Mouse (Mus musculus) MEL (cell line): Measurements from ENCODE around the gene Cenpn. TPM values are rescaled to one million over a fixed set of nuclear protein-coding genes. Genes with fewer than 3 reads are reported as not detected.

ENCODE experiments used
- DNase-seq: peaks from one replicate; pipeline ENCODE4 v3.0.0; 2011; ENCODE audit warnings: low read depth, low spot score
- H3K27ac ChIP-seq: 2 replicates; pipeline ENCODE4 v1.5.1; 2012; ENCODE audit warnings: low read depth, mild to moderate bottlenecking, control low read depth, low read length, moderate library complexity; ENCODE audit not compliant: control insufficient read depth
- H3K27me3 ChIP-seq, 2 experiments: fragments of 150-350 bp in 1 of 2; sonication (generic) in 1 of 2; 2 replicates each; pipeline ENCODE4 v1.6.1; 2012; ENCODE audit warnings: low read length in 2 of 2, mild to moderate bottlenecking in 2 of 2, improper control_type of control experiment in 1 of 2, moderate library complexity in 1 of 2; ENCODE audit not compliant: insufficient read depth in 2 of 2, control insufficient read depth in 1 of 2
- H3K36me3 ChIP-seq, 2 experiments: 2 replicates each; pipeline ENCODE4 v1.6.1; 2012 to 2014; ENCODE audit warnings: low read length in 2 of 2, improper control_type of control experiment in 1 of 2, inconsistent platforms in 1 of 2, mild to moderate bottlenecking in 1 of 2; ENCODE audit not compliant: insufficient read depth in 2 of 2, control insufficient read depth in 1 of 2
- H3K4me1 ChIP-seq, 2 experiments: fragments of 150-350 bp in 1 of 2; sonication (generic) in 1 of 2; 2 replicates each; pipeline ENCODE4 v1.6.1; 2012; ENCODE audit warnings: low read length in 2 of 2, improper control_type of control experiment in 1 of 2, mild to moderate bottlenecking in 1 of 2; ENCODE audit not compliant: insufficient read depth in 2 of 2, control insufficient read depth in 1 of 2
- H3K4me3 ChIP-seq, 2 experiments: fragments of 150-350 bp in 1 of 2; sonication (generic) in 1 of 2; 2 replicates each; pipeline ENCODE4 v1.5.1; 2012; ENCODE audit warnings: low read depth in 2 of 2, low read length in 2 of 2, mild to moderate bottlenecking in 2 of 2, moderate library complexity in 2 of 2, control low read depth in 1 of 2, improper control_type of control experiment in 1 of 2; ENCODE audit not compliant: control insufficient read depth in 1 of 2, insufficient read depth in 1 of 2
- H3K79me2 ChIP-seq: 2 replicates; pipeline ENCODE4 v1.6.1; 2012; ENCODE audit warnings: mild to moderate bottlenecking, low read length, moderate library complexity; ENCODE audit not compliant: control insufficient read depth, poor library complexity, insufficient read depth
- H3K9ac ChIP-seq: 2 replicates; pipeline ENCODE4 v1.6.1; 2012; ENCODE audit warnings: low read depth, mild to moderate bottlenecking, control low read depth, low read length, moderate library complexity; ENCODE audit not compliant: control insufficient read depth, poor library complexity, severe bottlenecking
- H3K9me3 ChIP-seq: fragments of 150-350 bp; sonication (generic); replicated peaks from 2 replicates; pipeline ENCODE4 v1.6.1; 2012; ENCODE audit warnings: mild to moderate bottlenecking, low read length, improper control_type of control experiment, moderate library complexity; ENCODE audit not compliant: insufficient read depth
- CHD2 ChIP-seq: IDR thresholded peaks from 2 replicates; pipeline ENCODE4 v1.6.1; 2011; ENCODE audit warnings: low read length, improper control_type of control experiment
- E2F4 ChIP-seq: IDR thresholded peaks from 2 replicates; pipeline ENCODE4 v1.6.1; 2011; ENCODE audit warnings: low read depth, low read length, improper control_type of control experiment, borderline replicate concordance
- EP300 ChIP-seq, 2 experiments: IDR thresholded peaks; 2 replicates each; pipeline ENCODE4 v1.6.1; 2011; ENCODE audit warnings: improper control_type of control experiment in 2 of 2, low read length in 2 of 2, low read depth in 1 of 2, mild to moderate bottlenecking in 1 of 2
- GABPA ChIP-seq: IDR thresholded peaks from 2 replicates; pipeline ENCODE4 v1.6.1; 2012; ENCODE audit warnings: low read depth, mild to moderate bottlenecking, inconsistent platforms, low read length, improper control_type of control experiment, moderate library complexity
- MAFK ChIP-seq: IDR thresholded peaks from 2 replicates; pipeline ENCODE4 v1.6.1; 2011; ENCODE audit warnings: low read depth, mild to moderate bottlenecking, low read length, improper control_type of control experiment, borderline replicate concordance
- MAZ ChIP-seq: IDR thresholded peaks from 2 replicates; pipeline ENCODE4 v1.6.1; 2012; ENCODE audit warnings: low read depth, mild to moderate bottlenecking, inconsistent platforms, low read length, improper control_type of control experiment
- MYB ChIP-seq: IDR thresholded peaks from 2 replicates; pipeline ENCODE4 v1.6.1; 2011; ENCODE audit warnings: mild to moderate bottlenecking, low read depth, low read length, improper control_type of control experiment
- NELFE ChIP-seq: IDR thresholded peaks from 2 replicates; pipeline ENCODE4 v1.6.1; 2011; ENCODE audit warnings: low read depth, low read length, improper control_type of control experiment
- NRF1 ChIP-seq: IDR thresholded peaks from 2 replicates; pipeline ENCODE4 v1.6.1; 2014; ENCODE audit warnings: low read depth, mild to moderate bottlenecking, inconsistent platforms, low read length, improper control_type of control experiment, moderate library complexity; ENCODE audit not compliant: poor library complexity, insufficient read depth, severe bottlenecking
- POLR2A ChIP-seq, 2 experiments: IDR thresholded peaks; 2 replicates each; pipeline ENCODE4 v1.6.1; 2011 to 2012; ENCODE audit warnings: low read length in 2 of 2, mild to moderate bottlenecking in 2 of 2, control low read depth in 1 of 2, improper control_type of control experiment in 1 of 2, low read depth in 1 of 2, moderate library complexity in 1 of 2; ENCODE audit not compliant: control insufficient read depth in 1 of 2, insufficient read depth in 1 of 2, poor library complexity in 1 of 2
- RAD21 ChIP-seq: IDR thresholded peaks from 2 replicates; pipeline ENCODE4 v1.6.1; 2011; ENCODE audit warnings: mild to moderate bottlenecking, low read depth, low read length, improper control_type of control experiment
- RCOR1 ChIP-seq: IDR thresholded peaks from 2 replicates; pipeline ENCODE4 v1.6.1; 2012; ENCODE audit warnings: low read depth, mild to moderate bottlenecking, inconsistent platforms, low read length, improper control_type of control experiment
- SIN3A ChIP-seq: IDR thresholded peaks from 2 replicates; pipeline ENCODE4 v1.6.1; 2012; ENCODE audit warnings: low read length, improper control_type of control experiment, inconsistent platforms
- TBP ChIP-seq: IDR thresholded peaks from 2 replicates; pipeline ENCODE4 v1.8.0; 2011; ENCODE audit warnings: low read depth, low read length, improper control_type of control experiment
- UBTF ChIP-seq: IDR thresholded peaks from 2 replicates; pipeline ENCODE4 v1.6.1; 2012; ENCODE audit warnings: low read depth, mild to moderate bottlenecking, inconsistent platforms, low read length, improper control_type of control experiment, moderate library complexity, borderline replicate concordance; ENCODE audit not compliant: insufficient read depth
- USF2 ChIP-seq, 2 experiments: IDR thresholded peaks; 2 replicates each; pipeline ENCODE4 v1.6.1; 2011 to 2012; ENCODE audit warnings: improper control_type of control experiment in 2 of 2, low read length in 2 of 2, borderline replicate concordance in 1 of 2, inconsistent platforms in 1 of 2, low read depth in 1 of 2, mild to moderate bottlenecking in 1 of 2; ENCODE audit not compliant: insufficient read depth in 1 of 2
- ZKSCAN1 ChIP-seq: IDR thresholded peaks from 2 replicates; pipeline ENCODE4 v1.6.1; 2012; ENCODE audit warnings: low read depth, mild to moderate bottlenecking, inconsistent platforms, low read length, improper control_type of control experiment, moderate library complexity
- ZMIZ1 ChIP-seq: IDR thresholded peaks from 2 replicates; pipeline ENCODE4 v1.6.1; 2012; ENCODE audit warnings: low read depth, mild to moderate bottlenecking, inconsistent platforms, low read length, improper control_type of control experiment, moderate library complexity
- ZNF384 ChIP-seq: IDR thresholded peaks from 2 replicates; pipeline ENCODE4 v1.6.1; 2012; ENCODE audit warnings: low read depth, mild to moderate bottlenecking, inconsistent platforms, low read length, improper control_type of control experiment
- polyA plus RNA-seq, 2 experiments: library from polyadenylated mRNA; stranded (reverse) in 1 of 2; unstranded in 1 of 2; fragments of >175 nt in 1 of 2; fragments of >200 nt in 1 of 2; gene quantifications; 2 replicates each; pipeline versions ENCODE4 v1.2.1 to v1.2.4; 2012; ENCODE audit warnings: low replicate concordance in 2 of 2, low read depth in 1 of 2; ENCODE audit not compliant: insufficient read length in 2 of 2, insufficient read depth in 1 of 2, missing spikeins in 1 of 2
- total RNA-seq: library from RNA; depleted of rRNA; stranded (reverse); fragments of 300-350 nt; gene quantifications from 2 replicates; pipeline ENCODE4 v1.2.3, GENCODE M21; 2012

Gene Cenpn
- total and polyA plus RNA-seq, 3 experiments: 41.8 to 59.5 TPM; not detected in 1

- Histone ChIP-seq H3K27me3 (no peaks in the 10 kb centered on the region), H3K9me3 (no peaks in the 10 kb centered on the region), H3K27ac (no peak overlapping the region), H3K4me1 (no peaks in the 10 kb centered on the region), H3K4me3 (no peak overlapping the region), H3K79me2 (no peaks in the 10 kb centered on the region), H3K9ac (no peak overlapping the region), H3K36me3 (peaks cover 0 to 2% of the 10 kb centered on the region in 2 experiments; a peak in 2 of 4 replicates)
- DNase-seq: no peak
- TF ChIP-seq ZKSCAN1: no peak
- TF ChIP-seq RCOR1: no peak
- no peak for TF ChIP-seq UBTF
- TF ChIP-seq MAFK: no peak
- TF ChIP-seq GABPA: no peak
- no peak for TF ChIP-seq POLR2A (IDR thresholded peaks at IDR 0.05; ENCODE audit: control insufficient read depth in 1 of 2, insufficient read depth in 1 of 2, low read depth in 1 of 2, low read length in 2 of 2, poor library complexity in 1 of 2)
Measured at GRCm38 (mm10) chr8:116891446-116891845, 30.1 kb upstream of the Cenpn start.

DNA sequence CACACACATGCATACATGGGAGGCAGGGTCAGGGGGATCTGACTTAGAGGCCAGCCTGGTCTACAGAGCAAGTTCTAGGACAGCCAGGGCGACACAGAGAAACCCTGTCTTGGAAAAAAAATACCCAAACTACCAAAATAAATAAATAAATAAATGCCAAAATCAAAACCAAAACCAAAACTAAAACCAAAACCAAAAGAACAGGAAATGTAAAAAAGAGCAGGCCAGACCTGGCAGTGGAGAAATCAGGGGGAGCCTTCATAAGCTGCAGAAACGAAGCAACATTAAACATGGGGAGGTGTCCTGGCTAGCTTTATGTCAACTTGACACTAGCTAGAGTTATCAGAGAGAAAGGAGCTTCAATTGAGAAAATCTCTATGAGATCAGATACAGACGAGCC is 29.4 kb upstream of the Cenpn start:
- H3K9ac ChIP-seq: no peak overlapping the region
- H3K36me3 ChIP-seq: peaks cover 0 to 2% of the 10 kb centered on the region in 2 experiments; a peak in 2 of 4 replicates
- DNase-seq: no peak
- no peak overlapping the region for H3K27ac ChIP-seq
- H3K4me1 ChIP-seq: no peaks in the 10 kb centered on the region
- H3K9me3 ChIP-seq: no peaks in the 10 kb centered on the region
- no peak for TF ChIP-seq GABPA
- TF ChIP-seq MAZ: no peak
- TF ChIP-seq NRF1: no peak
- no peak for TF ChIP-seq SIN3A
- TF ChIP-seq CHD2: no peak
- no peak for TF ChIP-seq ZKSCAN1
- no peak for TF ChIP-seq MYB
- TF ChIP-seq E2F4: no peak
- no peak for TF ChIP-seq NELFE
- no peak for TF ChIP-seq TBP
- TF ChIP-seq MAFK: no peak
- no peak for TF ChIP-seq EP300 (IDR thresholded peaks at IDR 0.05; ENCODE audit: low read depth in 1 of 2, low read length in 2 of 2)
- H3K79me2 ChIP-seq: no peaks in the 10 kb centered on the region
- no peaks in the 10 kb centered on the region for H3K27me3 ChIP-seq
- H3K4me3 ChIP-seq: no peak overlapping the region

GRCm38 (mm10) chr8:116892636-116893035 is 28.9 kb upstream of the Cenpn start:
- TF ChIP-seq USF2 (IDR thresholded peaks at IDR 0.05; ENCODE audit: borderline replicate concordance in 1 of 2, insufficient read depth in 1 of 2, low read depth in 1 of 2, low read length in 2 of 2): no peak
- TF ChIP-seq ZMIZ1: no peak
- TF ChIP-seq RAD21: no peak
- no peak for TF ChIP-seq ZNF384
- TF ChIP-seq NRF1: no peak
- DNase-seq: no peak
- Histone ChIP-seq H3K9ac (no peak overlapping the region), H3K4me3 (no peak overlapping the region), H3K36me3 (peaks cover 0 to 2% of the 10 kb centered on the region in 2 experiments; a peak in 2 of 4 replicates), H3K79me2 (no peaks in the 10 kb centered on the region), H3K9me3 (no peaks in the 10 kb centered on the region), H3K27ac (no peak overlapping the region), H3K4me1 (no peaks in the 10 kb centered on the region), H3K27me3 (no peaks in the 10 kb centered on the region)
